Mouse (Mus musculus) megakaryocyte, embryonic 14.5 days (primary cell): ENCODE measurements around the gene Vars2.

Experiments used
- FLI1 ChIP-seq: IDR thresholded peaks from 2 replicates; pipeline ENCODE4 v1.6.1; 2012; ENCODE audit warnings: low read length, inconsistent platforms, mixed read lengths
- GATA1 ChIP-seq: IDR thresholded peaks from 3 replicates; pipeline ENCODE4 v1.6.1; 2012; ENCODE audit warnings: mixed read lengths, low read length, inconsistent platforms, borderline replicate concordance

GRCm38 (mm10) chr17:35669731-35670130, 2.3 kb upstream of the Vars2 start:
- TF ChIP-seq GATA1 (no peak), FLI1 (no peak)
